Mouse (Mus musculus) cerebellum, adult 2 months (tissue): ENCODE measurements around the gene Gm44579. TPM values are rescaled to one million over a fixed set of nuclear protein-coding genes. Genes with fewer than 3 reads are reported as not detected.

ENCODE experiments used
- DNase-seq, 2 experiments: peaks; one replicate each; pipeline ENCODE4 v3.0.0; 2021
- H3K27ac ChIP-seq: fragments of 200-500 bp; 2 replicates; pipeline ENCODE4 v1.5.1; 2012; ENCODE audit warnings: low read length, control low read depth, inconsistent platforms; ENCODE audit not compliant: insufficient read depth
- H3K27me3 ChIP-seq: fragments of 200-500 bp; 2 replicates; pipeline ENCODE4 v1.6.1; 2012; ENCODE audit warnings: inconsistent platforms, mild to moderate bottlenecking, low read length, moderate library complexity; ENCODE audit not compliant: control insufficient read depth, insufficient read depth
- H3K4me1 ChIP-seq: fragments of 200-500 bp; 2 replicates; pipeline ENCODE4 v1.6.1; 2011; ENCODE audit warnings: low read length; ENCODE audit not compliant: control insufficient read depth, insufficient read depth
- H3K4me3 ChIP-seq: fragments of 200-500 bp; replicated peaks from 2 replicates; pipeline ENCODE3; 2011; ENCODE audit warnings: mild to moderate bottlenecking, low read depth, low read length, control low read depth; ENCODE audit not compliant: insufficient read depth
- CTCF ChIP-seq: fragments of 200-500 bp; IDR thresholded peaks from 2 replicates; pipeline ENCODE4 v1.5.1; 2011; ENCODE audit warnings: low read depth, mild to moderate bottlenecking, control low read depth, low read length, moderate library complexity, borderline replicate concordance; ENCODE audit not compliant: insufficient read depth
- POLR2A ChIP-seq: fragments of 200-500 bp; IDR thresholded peaks from 2 replicates; pipeline ENCODE4 v1.6.1; 2011; ENCODE audit warnings: low read length, control low read depth, borderline replicate concordance; ENCODE audit not compliant: insufficient read depth
- WGBS: fragments of 180-500 bp; shearing (Covaris S2); methylation state at CpG from one replicate; pipeline ENCODE4 v1.1.7; 2018; 5-methylcytosine and 5-hydroxymethylcytosine counted together
- polyA plus RNA-seq: library from polyadenylated mRNA; depleted of rRNA; stranded (reverse); fragments of >200 nt; gene quantifications from 2 replicates; pipeline ENCODE4 v1.2.3, GENCODE M21; 2012

The Gm44579 gene
- polyA plus RNA-seq, 1 experiment, result not detected

DNA sequence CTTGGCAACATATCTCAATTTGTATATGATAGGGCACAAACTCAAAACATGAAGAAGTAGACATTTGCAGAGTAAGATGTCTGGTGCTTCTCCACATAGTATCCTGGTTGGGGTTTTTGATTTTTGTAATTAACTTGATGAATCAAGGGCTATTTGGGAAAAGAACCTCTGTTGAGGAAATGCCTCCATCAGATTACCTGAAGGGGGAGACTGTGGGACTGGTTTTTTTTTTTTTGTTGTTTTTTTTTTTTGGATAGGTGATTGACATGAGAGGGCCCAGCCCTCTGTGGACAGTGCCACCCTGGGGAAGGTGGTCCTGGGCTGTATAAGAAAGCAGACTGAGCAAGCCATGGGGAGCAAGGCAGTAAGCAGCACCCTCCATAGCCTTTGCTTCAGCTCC, 1.6 kb upstream of the Gm44579 start:
- no peak overlapping the region for H3K4me3 ChIP-seq
- no peak for TF ChIP-seq POLR2A
- TF ChIP-seq CTCF, result no peak
- no peaks in the 10 kb centered on the region for H3K4me1 ChIP-seq
- no peak overlapping the region for H3K27ac ChIP-seq
- no peak for DNase-seq
- H3K27me3 ChIP-seq, result no peaks in the 10 kb centered on the region

DNA sequence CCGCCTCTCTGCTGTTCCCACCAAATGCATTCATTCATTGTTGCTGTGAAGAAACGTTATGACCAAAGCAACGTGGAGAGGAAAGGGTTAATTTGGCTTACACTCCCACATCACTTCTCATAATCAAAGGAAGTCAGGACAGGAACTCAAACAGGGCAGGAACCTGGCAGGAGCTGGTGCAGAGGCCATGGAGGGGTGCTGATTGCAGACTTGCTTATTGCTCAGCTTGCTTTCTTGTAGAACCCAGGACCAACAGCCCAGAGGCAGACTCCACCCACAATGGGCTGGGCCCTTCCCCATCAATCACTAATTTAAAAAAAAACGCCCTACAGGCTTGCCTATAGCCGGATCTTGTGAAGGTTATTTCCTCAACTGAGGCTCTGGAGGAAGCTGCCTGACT, 6.6 kb downstream of the Gm44579 start:
- no peak overlapping the region for H3K27ac ChIP-seq
- TF ChIP-seq CTCF (no peak), POLR2A (no peak)
- no peak overlapping the region for H3K4me3 ChIP-seq
- no peaks in the 10 kb centered on the region for H3K27me3 ChIP-seq
- DNase-seq, result no peak
- H3K4me1 ChIP-seq, result no peaks in the 10 kb centered on the region
- WGBS, result 70% methylated on average over 5 of the region's 5 CpGs

- DNase-seq, result no peak
- 62% methylated on average over 5 of the region's 5 CpGs for WGBS
Measured at GRCm38 (mm10) chr15:98213336-98213870, 7.4 kb downstream of the Gm44579 start.

DNA sequence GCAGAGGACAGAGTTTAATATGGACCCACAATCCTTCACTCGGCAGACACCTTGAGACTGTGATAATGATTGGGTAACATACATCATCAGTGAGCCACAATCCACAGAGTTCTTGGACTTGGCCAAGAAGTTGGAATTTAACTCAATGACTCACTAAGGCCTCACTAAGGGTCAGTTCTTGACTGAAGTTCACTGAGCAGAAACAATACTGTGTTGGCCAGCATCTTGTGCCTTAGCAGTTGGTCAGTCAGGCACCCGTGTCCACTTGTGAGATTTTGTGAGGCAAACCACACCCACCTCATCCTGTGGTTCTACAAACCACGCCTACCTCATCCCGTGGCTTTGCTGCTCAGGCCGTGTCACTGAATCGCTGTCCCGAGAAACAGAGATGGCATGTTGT, 11.1 kb downstream of the Gm44579 start:
- Histone ChIP-seq H3K27ac (no peak overlapping the region), H3K27me3 (no peaks in the 10 kb centered on the region), H3K4me1 (no peaks in the 10 kb centered on the region), H3K4me3 (no peak overlapping the region)
- DNase-seq, result no peak
- 72% methylated on average over 7 of the region's 7 CpGs for WGBS
- TF ChIP-seq POLR2A (no peak), CTCF (no peak)

More at GRCm38 (mm10) chr15:98213336-98213870, 7.4 kb downstream of the Gm44579 start:
- no peak for TF ChIP-seq POLR2A
- no peak for TF ChIP-seq CTCF
- no peak overlapping the region for H3K4me3 ChIP-seq
- H3K4me1 ChIP-seq, result no peaks in the 10 kb centered on the region
- no peaks in the 10 kb centered on the region for H3K27me3 ChIP-seq
- H3K27ac ChIP-seq, result no peak overlapping the region

GRCm38 (mm10) chr15:98195442-98195841, 25.3 kb downstream of the Gm44579 start, which contains the start of gene Olfr288:
Olfr288 (minus strand) TSS chr15:98195542.
- TF ChIP-seq POLR2A, result no peak
- TF ChIP-seq CTCF, result no peak
- DNase-seq, result no peak
- WGBS, result 51% methylated on average over 3 of the region's 3 CpGs

GRCm38 (mm10) chr15:98184456-98184855, 36.3 kb downstream of the Gm44579 start:
- Histone ChIP-seq H3K27me3 (no peaks in the 10 kb centered on the region), H3K4me1 (no peaks in the 10 kb centered on the region; the same call in 1 of the 2 replicates), H3K27ac (no peak overlapping the region), H3K4me3 (no peak overlapping the region)
- 61% methylated on average over 4 of the region's 4 CpGs for WGBS
- DNase-seq, result no peak
- TF ChIP-seq CTCF, result no peak
- no peak for TF ChIP-seq POLR2A

More at GRCm38 (mm10) chr15:98195442-98195841, 25.3 kb downstream of the Gm44579 start, which contains the start of gene Olfr288:
- H3K4me1 ChIP-seq, result no peaks in the 10 kb centered on the region
- no peaks in the 10 kb centered on the region for H3K27me3 ChIP-seq
- H3K27ac ChIP-seq, result no peak within 1 kb of the TSS
- no peak within 1 kb of the TSS for H3K4me3 ChIP-seq

DNA sequence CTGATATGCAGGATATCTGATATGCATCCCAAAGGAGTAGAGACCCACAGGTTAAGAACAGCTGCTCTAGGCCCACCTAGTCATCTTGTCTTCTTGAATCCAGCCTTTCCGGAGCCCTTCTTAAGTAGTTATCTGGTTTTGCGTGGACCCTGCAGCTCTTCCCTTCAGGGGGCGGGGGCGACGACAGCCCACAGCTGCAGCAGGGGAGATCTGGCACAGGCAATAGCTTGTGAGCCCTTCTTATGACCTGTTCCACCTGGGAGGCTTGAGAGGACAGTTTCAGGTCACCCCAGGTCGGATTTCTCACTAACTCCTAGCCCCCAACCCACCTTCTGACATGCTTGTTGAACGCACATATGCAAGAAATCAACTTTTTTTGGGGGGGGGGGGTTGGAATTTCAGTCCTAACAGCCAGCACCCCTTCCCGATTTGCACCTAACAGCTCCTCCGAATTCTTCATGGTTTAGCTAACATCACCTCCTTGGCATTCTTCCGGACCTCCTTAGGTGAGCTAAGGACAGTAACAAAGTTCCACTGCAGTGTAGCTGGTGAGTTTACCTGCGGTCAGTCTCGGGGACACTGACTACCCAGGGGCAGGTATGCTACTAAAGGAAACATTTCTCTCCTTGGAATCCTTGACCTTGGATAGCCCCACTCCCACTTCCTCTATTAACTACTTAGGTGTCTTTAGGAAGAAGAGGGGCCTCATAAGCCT, 38.8 kb downstream of the Gm44579 start:
- TF ChIP-seq CTCF, result no peak
- TF ChIP-seq POLR2A, result no peak
- DNase-seq, result peak; percentile 33 to 35
- Histone ChIP-seq H3K4me3 (no peak overlapping the region), H3K27ac (no peak overlapping the region), H3K4me1 (no peaks in the 10 kb centered on the region; the same call in 1 of the 2 replicates), H3K27me3 (no peaks in the 10 kb centered on the region)
- 75% methylated on average over 12 of the region's 12 CpGs for WGBS

DNA sequence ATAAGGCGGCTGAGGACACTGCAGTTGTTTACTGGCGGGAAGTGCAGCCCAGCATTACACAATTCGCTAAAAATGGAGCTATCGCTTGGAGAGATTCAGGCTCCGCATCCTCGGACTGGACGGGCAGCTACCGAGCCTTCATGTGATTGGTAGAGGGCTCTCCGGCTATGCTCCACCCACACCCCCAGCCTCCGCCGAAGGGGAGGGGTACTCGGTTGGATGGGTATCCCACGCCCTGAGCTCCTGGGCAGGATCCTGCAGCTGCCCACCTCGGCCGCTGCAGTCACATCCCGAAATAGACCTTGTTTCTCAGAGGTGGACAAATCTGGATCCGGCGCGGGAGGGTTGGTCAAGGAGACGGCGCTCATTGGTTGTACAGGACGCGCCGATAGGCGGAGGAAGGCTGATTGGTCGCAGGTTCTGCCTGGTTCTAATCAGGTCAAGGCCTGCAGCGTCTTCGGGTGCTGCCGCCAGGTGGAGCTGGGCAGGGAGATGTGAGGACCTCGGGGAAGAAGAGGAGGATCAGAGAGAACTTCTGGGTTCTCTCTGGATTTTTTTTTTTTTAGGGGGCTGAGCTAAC, 39.6 kb downstream of the Gm44579 start:
- H3K4me3 ChIP-seq, result peak overlapping the region; percentile 78
- H3K27me3 ChIP-seq, result no peaks in the 10 kb centered on the region
- under 1% methylated on average over 30 of the region's 30 CpGs for WGBS
- H3K27ac ChIP-seq, result peak overlapping the region; percentile 90
- H3K4me1 ChIP-seq, result no peaks in the 10 kb centered on the region; the same call in 1 of the 2 replicates
- TF ChIP-seq CTCF (peak; percentile 88), POLR2A (peak; percentile 81; the same call in 1 of the 2 replicates)
- DNase-seq, result peak; percentile 98 to 99
